Mouse (Mus musculus) left cerebral cortex, adult 9 months (tissue): ENCODE results near the gene Orc4.
"Not testable (repeated sequence)": the region's sequence is repeated elsewhere in the genome, so short reads cannot be mapped to it uniquely, and the experiment has no call there.

Source experiments
- DNase-seq, 2 experiments: peaks; one replicate each; pipeline ENCODE4 v3.0.0; 2022; ENCODE audit warnings: low spot score in 2 of 2

The Orc4 gene

GRCm38 (mm10) chr2:48950252-48950315, at the start of gene Orc4:
Orc4 (minus strand) TSS chr2:48950277.
- no peak for DNase-seq

DNA sequence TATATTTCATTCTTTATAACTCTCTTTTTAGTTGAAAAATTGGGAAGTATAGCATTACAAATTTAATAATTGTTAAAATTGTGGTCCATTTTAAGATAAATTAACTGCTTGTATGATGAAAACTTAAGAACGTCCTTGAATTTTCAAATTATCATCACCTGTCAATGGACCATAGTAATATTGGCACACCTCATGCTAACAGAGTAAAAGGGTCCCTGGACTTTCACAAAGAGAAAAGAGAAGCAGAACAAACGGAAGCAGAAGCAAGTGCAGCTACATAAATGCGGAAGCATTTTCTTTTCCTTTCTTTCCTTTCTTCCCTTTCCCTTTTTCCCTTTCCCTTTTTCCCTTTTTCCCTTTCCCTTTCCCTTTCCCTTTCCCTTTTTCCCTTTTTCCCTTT, 40.2 kb upstream of the Orc4 start:
- DNase-seq: no peak

DNA sequence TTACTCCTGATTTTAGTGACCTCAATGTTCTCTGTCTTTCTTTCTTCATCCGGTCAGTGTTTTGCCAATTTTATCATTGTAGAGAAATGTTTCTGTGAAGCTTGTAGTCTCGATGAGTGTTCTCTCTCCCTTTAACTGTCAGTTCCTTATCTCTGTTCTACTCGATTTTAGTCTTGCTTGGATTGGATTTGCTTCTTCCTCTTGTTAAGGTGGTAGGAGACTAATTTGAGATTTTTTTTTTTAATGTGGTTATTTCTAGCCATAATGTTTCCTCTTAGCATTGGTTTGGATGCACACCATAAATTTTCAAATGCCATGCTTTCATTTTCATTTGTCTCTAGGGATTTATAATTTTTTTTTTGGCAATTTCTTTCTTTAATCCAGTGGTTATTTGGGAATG, 28.8 kb upstream of the Orc4 start:
- DNase-seq: no peak

DNA sequence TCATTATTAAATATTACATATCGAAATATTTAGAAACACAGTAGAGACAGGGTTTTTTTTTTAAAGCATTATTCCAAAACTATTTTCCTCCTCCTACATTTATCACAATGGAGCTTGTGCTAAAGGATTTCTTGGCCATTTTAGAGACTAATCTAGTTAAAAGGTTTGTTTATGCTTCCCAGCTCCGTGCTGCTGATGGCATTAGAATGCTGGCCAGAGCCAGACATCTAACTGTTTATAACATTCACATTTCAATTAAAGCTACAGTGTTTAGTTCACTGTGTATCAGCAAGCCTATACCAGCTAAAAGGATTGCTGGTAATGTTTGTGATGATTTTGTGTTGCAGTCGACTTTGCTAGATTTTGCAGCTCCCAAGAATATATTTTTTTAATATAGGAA, 6.5 kb upstream of the Orc4 start:
- no peak for DNase-seq

GRCm38 (mm10) chr2:48950316-48950880, 321 bp upstream of the Orc4 start:
- DNase-seq: no peak

DNA sequence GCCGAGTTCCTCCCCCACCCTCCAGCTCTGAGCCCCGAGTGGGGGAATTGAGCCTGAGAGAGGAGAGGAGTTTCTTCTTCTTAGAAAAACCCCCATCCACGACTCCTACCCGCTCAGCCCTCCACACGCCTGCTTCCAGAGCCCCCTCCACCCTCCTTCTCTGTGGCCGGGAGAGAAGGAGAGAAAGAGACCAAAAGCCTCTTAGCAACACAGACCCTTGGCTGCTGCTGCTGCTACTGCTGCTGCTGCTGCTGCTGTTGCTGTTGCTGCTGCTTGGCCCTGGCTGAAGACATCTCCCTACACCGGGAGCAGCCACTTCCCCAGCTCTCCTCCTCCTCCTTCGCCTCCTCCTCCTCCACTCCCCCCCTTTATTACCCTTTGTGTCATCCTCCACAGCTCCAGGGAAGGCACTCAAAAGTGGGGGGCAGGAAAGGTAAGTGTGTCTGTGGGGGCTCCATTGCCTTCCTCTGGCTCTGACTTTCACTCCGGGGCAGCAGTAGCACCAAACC, 280 bp downstream of the Orc4 start:
- peak; percentile 28 to 39 for DNase-seq

DNA sequence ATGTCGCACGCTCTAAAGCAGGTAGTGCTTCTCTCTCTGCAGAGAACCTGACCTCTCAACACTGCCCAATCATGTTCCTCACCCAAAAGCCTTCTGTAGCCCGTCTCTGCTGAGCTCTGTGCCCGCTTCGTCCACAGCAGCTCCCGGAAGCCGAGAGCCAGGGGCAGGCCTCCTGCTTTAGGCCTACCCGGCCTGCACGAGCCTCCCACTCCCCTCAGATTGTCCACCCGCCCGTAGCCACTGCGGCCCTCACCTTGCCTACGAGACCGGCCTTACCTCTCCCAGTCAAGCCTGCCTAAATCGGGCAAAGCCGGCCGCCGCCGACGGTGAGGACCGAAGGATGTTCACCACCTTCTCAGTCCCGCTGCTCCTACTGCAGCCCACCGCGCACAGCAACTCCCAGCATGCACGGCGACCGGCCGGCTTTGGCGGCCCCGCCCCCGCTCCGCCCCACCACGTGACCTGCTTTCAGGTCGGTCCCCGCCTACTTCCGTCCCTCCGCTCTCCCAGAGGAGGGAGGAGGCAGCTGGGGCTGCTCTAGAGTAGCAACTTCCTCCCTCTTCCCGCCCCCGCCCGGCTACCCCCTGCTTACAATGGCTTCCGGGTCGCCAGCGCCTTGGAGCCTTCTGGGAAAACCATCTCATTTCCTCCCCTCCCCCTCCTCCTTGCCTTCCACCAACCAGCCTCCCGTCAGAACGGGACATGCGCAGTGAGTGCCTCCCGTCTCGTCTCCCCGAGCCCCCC, 1.1 kb downstream of the Orc4 start, which contains the start of gene Mbd5:
Gene Mbd5 (plus strand): TSS at position 668 of the 744 bp plus-strand sequence.
- DNase-seq: peak; percentile 98

GRCm38 (mm10) chr2:48947761-48948160, 2.3 kb downstream of the Orc4 start:
- no peak for DNase-seq

GRCm38 (mm10) chr2:48935058-48935457, 15.0 kb downstream of the Orc4 start:
- no peak for DNase-seq

DNA sequence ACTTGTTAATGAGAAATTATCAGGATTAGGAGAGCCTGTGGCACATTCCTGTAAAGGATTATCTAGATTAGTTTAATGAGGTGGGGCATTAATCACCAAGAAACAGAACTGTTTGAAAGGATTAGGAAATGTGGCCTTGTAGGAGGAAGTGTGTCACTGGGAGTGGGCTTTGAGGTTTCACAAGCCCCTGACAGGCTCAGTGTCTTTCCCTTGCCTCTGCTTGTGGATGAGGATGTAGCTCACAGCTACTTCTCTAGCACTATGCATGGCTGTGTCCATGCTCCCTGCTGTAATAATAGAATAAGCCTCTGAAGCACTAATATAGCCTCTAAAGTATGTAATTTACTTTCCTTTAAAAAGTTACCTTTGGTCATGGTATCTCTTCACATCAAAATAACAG, 34.2 kb downstream of the Orc4 start:
- DNase-seq: no peak

- no peak for DNase-seq
Measured at GRCm38 (mm10) chr2:48914185-48914584, 35.9 kb downstream of the Orc4 start.

- no peak for DNase-seq
Measured at GRCm38 (mm10) chr2:48908866-48909265, 41.2 kb downstream of the Orc4 start.

DNA sequence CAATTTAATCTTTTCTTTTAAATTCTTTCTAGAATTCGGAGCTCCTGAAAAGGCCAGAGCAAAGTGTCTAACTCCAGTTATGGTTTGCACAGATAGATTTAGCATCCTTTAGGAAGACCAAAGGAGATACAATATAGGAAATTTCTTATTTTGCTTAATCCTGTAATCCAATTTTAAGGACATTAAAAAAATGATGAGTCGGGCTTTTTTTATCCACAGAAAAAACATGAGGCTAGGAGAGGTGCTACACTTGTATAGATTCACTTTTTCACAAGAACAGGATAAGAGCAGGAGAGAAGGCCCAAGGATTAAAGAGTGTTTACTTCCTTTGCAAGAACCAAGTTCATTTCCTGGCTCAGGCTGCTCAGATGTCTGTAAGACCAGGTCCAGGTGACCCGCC, 54.9 kb downstream of the Orc4 start:
- DNase-seq: no peak

DNA sequence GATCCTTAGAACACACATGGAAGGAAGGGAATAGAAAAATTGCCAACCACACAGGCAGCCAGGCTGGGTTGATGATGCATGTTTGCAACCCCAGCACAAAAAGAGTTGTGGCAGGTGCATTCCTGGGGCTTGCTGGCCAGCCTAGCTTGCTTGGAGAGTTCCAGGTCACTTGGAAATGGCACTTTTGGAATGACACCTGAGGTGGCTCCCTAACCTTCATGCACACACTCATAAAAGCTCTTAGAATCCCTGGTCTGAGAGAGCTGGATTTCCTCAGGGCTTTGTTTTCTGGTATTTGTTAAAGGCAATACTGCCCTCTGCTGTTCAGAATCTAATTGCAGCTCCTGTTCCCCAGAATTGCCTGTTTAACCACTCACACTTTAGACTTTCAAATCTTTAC, 64.1 kb downstream of the Orc4 start:
- DNase-seq: peak; percentile 48 to 85

- no peak for DNase-seq
Measured at GRCm38 (mm10) chr2:48868199-48868913, 81.7 kb downstream of the Orc4 start.

DNA sequence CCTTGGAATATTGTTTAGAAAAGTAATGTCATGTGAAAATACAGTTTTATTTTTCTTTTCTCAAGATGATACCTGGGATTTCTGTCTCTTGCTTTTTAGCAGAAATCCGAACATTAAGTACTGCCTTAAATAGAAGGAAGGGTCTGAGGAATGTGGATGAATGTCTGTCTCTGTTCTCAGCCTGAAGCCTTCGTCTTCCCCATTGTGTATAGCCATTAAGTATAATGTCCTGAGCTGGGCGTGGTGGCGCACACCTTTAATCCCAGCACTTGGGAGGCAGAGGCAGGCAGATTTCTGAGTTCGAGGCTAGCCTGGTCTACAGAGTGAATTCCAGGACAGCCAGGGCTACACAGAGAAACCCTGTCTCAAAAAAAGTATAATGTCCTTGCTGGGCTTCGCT, 84.5 kb downstream of the Orc4 start:
- not testable (repeated sequence) for DNase-seq
